Mouse (Mus musculus) lung, postnatal 0 days (tissue): Measurements from ENCODE around the gene Tspan12.

ENCODE experiments used
- CTCF ChIP-seq: IDR thresholded peaks from 2 replicates; pipeline ENCODE4 v1.5.1; 2016; ENCODE audit warnings: antibody characterized with exemption, mild to moderate bottlenecking
- EP300 ChIP-seq: IDR thresholded peaks from 2 replicates; pipeline ENCODE4 v1.6.1; 2016; ENCODE audit warnings: antibody characterized with exemption, mild to moderate bottlenecking, control low read depth

GRCm38 (mm10) chr6:21803483-21804340 lies 48.6 kb downstream of the Tspan12 start:
- TF ChIP-seq EP300 (no peak), CTCF (no peak)
